Mouse (Mus musculus): Measurements from ENCODE around the gene Astl. TPM values are rescaled to one million over a fixed set of nuclear protein-coding genes. Genes with fewer than 3 reads are reported as not detected.

The Astl gene
- polyA plus RNA-seq, 1 experiment from 2014 or later: not detected

DNA sequence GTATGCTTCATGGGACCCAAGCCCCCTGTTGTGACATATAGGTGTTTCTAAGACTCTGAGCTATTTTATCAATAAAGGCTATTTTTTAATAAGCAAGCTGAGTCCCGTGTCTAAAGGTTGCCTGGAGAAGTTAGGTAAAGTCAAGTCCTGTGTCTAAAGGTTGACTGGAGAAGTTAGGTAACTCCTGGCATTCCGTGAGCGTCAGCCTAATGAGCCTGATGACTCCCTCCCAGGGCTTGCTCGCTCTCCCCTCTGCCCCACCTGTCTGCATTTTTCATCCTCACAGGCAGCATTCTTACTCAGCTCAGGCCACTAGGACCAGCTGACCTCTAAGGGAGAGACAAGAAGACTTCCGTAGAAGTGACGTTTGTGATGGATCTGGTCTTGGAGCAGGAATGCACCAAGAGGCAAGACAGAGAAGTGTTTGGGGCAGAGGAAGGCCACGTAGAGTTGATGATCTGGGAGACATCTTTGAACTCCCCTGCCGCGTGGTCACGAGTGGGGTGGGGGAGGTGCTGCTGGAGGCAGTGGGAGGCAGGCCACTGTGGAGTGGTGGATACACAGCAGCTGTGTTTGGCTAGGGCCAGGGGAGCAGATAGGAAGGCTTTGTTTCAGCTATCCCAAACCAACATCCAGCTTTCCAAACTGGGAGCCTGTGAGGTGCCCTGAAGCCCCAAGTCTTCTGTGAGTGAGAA lies 28.8 kb downstream of the Astl start:
- H3K9me3 ChIP-seq (replicated peaks; ENCODE audit: control insufficient read depth, low read length): no peaks in the 10 kb centered on the region
- peaks cover 6% of the 10 kb centered on the region; the same call in 1 of the 2 replicates for H3K4me1 ChIP-seq (ENCODE audit: control insufficient read depth, insufficient read depth, low read length)
- no peak overlapping the region for H3K9ac ChIP-seq (ENCODE audit: low read length)
- H3K27ac ChIP-seq (ENCODE audit: low read depth, low read length): no peak overlapping the region
- H3K4me3 ChIP-seq (ENCODE audit: low read depth, low read length): no peak overlapping the region
- no peak overlapping the region for H3K4me2 ChIP-seq (ENCODE audit: low read length)
- H3K27me3 ChIP-seq (replicated peaks; ENCODE audit: control insufficient read depth, insufficient read depth, low read length): peaks cover 42% of the 10 kb centered on the region
- 79% methylated on average over 10 of the region's 10 CpGs for WGBS
- no peak for DNase-seq (ENCODE audit: low spot score)
- no peak for ATAC-seq
- H3K36me3 ChIP-seq (ENCODE audit: control insufficient read depth, insufficient read depth, low read length): no peaks in the 10 kb centered on the region

DNA sequence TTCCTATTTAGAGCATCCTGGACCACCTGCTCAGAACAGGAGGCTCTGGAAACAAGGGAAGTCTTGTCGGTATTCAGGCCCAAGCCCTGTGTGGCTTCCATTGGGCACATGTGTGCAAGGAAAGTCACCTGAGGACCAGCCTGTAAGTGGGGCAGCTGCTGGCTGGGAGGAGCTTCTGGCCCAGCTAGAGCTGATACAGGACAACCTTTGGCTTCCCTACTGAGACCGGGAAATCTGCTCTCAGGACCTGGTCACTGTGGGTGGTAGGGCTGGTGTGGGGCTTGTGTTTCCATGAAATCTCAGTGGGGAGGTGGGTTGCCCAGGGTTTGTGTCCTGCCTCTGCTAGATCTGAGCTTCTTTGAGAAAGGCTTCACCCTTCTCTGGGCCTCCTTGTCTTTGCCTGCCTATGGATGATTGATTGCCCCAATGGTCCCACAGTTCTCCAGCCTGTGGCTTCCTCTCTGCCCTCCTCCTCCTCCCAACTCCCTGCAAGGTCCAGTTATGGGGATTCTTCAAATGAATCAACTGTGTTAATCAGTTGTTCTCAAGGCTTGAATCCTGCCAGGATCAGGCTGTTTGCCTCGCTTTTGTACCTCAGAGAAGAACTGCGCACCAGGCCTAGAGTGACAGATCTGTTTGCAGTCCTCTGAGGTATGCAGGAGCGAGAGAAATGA lies 31.4 kb downstream of the Astl start:
- Histone ChIP-seq H3K36me3 (ENCODE audit: control insufficient read depth, insufficient read depth, low read length) (no peaks in the 10 kb centered on the region), H3K27me3 (replicated peaks; ENCODE audit: control insufficient read depth, insufficient read depth, low read length) (peaks cover 19% of the 10 kb centered on the region), H3K4me1 (ENCODE audit: control insufficient read depth, insufficient read depth, low read length) (no peaks in the 10 kb centered on the region), H3K9ac (ENCODE audit: low read length) (no peak overlapping the region), H3K4me2 (ENCODE audit: low read length) (no peak overlapping the region), H3K4me3 (ENCODE audit: low read depth, low read length) (no peak overlapping the region), H3K9me3 (replicated peaks; ENCODE audit: control insufficient read depth, low read length) (no peaks in the 10 kb centered on the region), H3K27ac (ENCODE audit: low read depth, low read length) (no peak overlapping the region)
- DNase-seq (ENCODE audit: low spot score): no peak
- ATAC-seq: no peak
- 72% methylated on average over 5 of the region's 5 CpGs for WGBS

DNA sequence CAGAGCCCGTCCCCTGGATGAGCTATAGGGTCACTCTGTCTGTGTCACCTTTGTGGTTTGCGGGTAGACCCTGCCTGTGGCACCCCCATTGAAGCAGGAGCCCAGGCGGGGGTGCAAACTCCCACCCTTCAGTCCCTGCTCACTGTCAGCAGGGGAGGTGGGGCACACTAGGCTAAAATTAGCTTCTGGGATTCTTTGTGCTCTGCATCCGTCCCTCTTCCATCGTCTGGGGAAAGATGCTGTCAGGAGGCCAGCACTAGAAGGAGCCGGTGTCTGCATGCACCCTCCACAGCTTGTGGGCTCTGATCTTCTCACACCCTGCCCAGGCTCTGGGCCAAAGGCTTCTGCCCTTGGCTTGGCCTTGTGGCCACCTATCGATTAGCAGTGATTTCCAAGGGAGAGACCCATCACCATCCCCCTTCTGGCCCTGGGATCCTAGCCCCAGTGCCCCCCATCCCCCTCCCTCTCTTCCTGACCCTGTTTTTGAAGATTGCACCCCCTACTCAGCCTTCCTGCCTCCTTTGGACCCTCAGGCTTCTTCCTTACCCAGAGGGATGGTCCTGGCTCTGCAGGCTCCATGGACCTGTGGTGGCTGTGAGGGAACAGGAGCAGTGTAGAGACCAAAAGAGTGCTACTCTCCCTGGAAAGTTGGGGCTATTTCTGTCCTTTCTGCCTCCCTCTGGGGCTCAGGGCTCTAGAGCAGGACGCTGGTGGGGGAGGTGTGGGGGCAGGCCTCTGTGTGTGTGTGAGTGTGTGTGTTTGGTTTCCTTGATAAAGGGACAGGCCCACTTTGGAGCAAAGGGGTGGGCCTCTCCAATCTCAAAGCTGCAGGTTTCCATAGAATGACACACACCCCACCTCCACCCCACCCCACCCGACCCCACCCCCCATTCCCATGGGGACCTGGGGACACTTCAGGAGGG lies 32.4 kb downstream of the Astl start:
- Histone ChIP-seq H3K9ac (ENCODE audit: low read length) (no peak overlapping the region), H3K4me2 (ENCODE audit: low read length) (no peak overlapping the region), H3K36me3 (ENCODE audit: control insufficient read depth, insufficient read depth, low read length) (no peaks in the 10 kb centered on the region), H3K4me3 (ENCODE audit: low read depth, low read length) (no peak overlapping the region), H3K27ac (ENCODE audit: low read depth, low read length) (no peak overlapping the region), H3K4me1 (ENCODE audit: control insufficient read depth, insufficient read depth, low read length) (no peaks in the 10 kb centered on the region), H3K27me3 (replicated peaks; ENCODE audit: control insufficient read depth, insufficient read depth, low read length) (peaks cover 9% of the 10 kb centered on the region; the same call in 1 of the 2 replicates), H3K9me3 (replicated peaks; ENCODE audit: control insufficient read depth, low read length) (no peaks in the 10 kb centered on the region)
- DNase-seq (ENCODE audit: low spot score) (no peak), ATAC-seq (no peak)
- WGBS: 60% methylated on average over 9 of the region's 9 CpGs

DNA sequence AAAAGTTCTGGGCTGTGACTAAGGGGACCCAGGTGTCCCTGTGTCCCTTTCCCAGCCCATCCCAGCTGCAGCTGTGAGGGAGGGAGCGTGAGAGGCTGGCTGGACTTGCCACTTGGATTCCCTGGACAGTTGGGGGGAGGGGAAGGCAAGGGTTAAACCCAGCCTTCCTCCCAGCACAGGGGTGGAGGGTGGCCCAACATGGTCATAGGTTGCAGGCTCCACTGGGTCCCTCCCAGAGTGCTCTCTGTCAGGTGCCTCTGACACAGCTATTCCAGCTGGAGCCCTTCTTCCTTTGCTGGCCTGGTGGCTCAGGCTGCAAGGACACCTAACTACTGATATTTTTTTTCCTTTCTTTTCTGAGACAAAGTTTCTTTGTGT lies 33.0 kb downstream of the Astl start:
- ATAC-seq (no peak), DNase-seq (ENCODE audit: low spot score) (no peak)
- H3K9me3 ChIP-seq (replicated peaks; ENCODE audit: control insufficient read depth, low read length): no peaks in the 10 kb centered on the region
- H3K36me3 ChIP-seq (ENCODE audit: control insufficient read depth, insufficient read depth, low read length): no peaks in the 10 kb centered on the region
- no peaks in the 10 kb centered on the region for H3K4me1 ChIP-seq (ENCODE audit: control insufficient read depth, insufficient read depth, low read length)
- no peak overlapping the region for H3K4me3 ChIP-seq (ENCODE audit: low read depth, low read length)
- 0 out of 2 replicates have a peak, but pooled peaks cover 3% of the 10 kb centered on the region for H3K27me3 ChIP-seq (replicated peaks; ENCODE audit: control insufficient read depth, insufficient read depth, low read length)
- 83% methylated on average over 1 of the region's 1 CpGs for WGBS
- no peak overlapping the region for H3K27ac ChIP-seq (ENCODE audit: low read depth, low read length)
- H3K9ac ChIP-seq (ENCODE audit: low read length): no peak overlapping the region
- no peak overlapping the region for H3K4me2 ChIP-seq (ENCODE audit: low read length)

DNA sequence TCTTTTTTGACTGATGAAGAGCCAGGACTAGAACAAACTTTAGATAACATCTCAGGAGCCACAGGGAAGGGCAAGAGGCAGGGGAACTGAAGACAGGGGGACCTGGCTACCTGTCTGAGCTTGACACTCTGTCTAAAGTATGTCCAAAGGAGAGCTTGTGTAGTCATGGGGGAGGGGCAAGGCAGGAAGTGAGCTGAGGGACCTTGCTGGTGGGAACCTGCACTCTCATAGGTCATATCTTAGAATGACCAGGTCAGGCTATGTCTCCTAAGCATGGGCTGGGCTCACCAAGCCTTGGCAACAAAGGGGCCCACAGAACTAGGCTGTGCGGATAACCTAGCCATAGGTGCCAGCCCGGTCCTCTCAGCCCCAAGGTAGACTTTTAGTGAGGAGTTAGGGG lies 33.6 kb downstream of the Astl start:
- DNase-seq (ENCODE audit: low spot score) (no peak), ATAC-seq (no peak)
- no peaks in the 10 kb centered on the region for H3K9me3 ChIP-seq (replicated peaks; ENCODE audit: control insufficient read depth, low read length)
- no peak overlapping the region for H3K9ac ChIP-seq (ENCODE audit: low read length)
- 0 out of 2 replicates have a peak, but pooled peaks cover 3% of the 10 kb centered on the region for H3K27me3 ChIP-seq (replicated peaks; ENCODE audit: control insufficient read depth, insufficient read depth, low read length)
- no peak overlapping the region for H3K4me2 ChIP-seq (ENCODE audit: low read length)
- H3K4me3 ChIP-seq (ENCODE audit: low read depth, low read length): no peak overlapping the region
- no peaks in the 10 kb centered on the region for H3K4me1 ChIP-seq (ENCODE audit: control insufficient read depth, insufficient read depth, low read length)
- no peak overlapping the region for H3K27ac ChIP-seq (ENCODE audit: low read depth, low read length)
- H3K36me3 ChIP-seq (ENCODE audit: control insufficient read depth, insufficient read depth, low read length): no peaks in the 10 kb centered on the region
- 68% methylated on average over 2 of the region's 2 CpGs for WGBS

DNA sequence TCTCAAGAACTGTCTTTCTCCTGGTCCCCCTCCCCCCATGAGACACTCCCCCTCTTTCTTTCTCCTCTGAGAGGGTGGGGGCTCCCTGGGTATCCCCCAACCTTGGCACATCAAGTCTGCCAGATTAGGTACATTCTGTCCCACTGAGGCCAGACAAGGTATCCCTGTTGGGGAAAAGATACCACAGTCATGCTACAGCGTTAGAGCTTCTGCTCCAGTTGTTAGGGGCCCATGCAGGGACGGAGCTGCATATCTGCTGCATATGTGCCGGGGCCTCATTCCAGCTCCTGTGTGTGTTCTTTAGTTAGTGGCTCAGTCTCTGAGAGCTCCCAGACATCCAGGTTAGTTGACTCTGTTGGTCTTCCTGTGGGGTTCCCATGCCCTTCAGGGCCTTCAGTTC lies 35.7 kb downstream of the Astl start:
- Histone ChIP-seq H3K9me3 (replicated peaks; ENCODE audit: control insufficient read depth, low read length) (no peaks in the 10 kb centered on the region), H3K4me2 (ENCODE audit: low read length) (no peak overlapping the region), H3K27me3 (replicated peaks; ENCODE audit: control insufficient read depth, insufficient read depth, low read length) (no peaks in the 10 kb centered on the region), H3K4me3 (ENCODE audit: low read depth, low read length) (no peak overlapping the region), H3K4me1 (ENCODE audit: control insufficient read depth, insufficient read depth, low read length) (no peaks in the 10 kb centered on the region), H3K9ac (ENCODE audit: low read length) (no peak overlapping the region), H3K27ac (ENCODE audit: low read depth, low read length) (no peak overlapping the region), H3K36me3 (ENCODE audit: control insufficient read depth, insufficient read depth, low read length) (no peaks in the 10 kb centered on the region)
- 78% methylated on average over 3 of the region's 3 CpGs for WGBS
- DNase-seq (ENCODE audit: low spot score) (no peak), ATAC-seq (no peak)

DNA sequence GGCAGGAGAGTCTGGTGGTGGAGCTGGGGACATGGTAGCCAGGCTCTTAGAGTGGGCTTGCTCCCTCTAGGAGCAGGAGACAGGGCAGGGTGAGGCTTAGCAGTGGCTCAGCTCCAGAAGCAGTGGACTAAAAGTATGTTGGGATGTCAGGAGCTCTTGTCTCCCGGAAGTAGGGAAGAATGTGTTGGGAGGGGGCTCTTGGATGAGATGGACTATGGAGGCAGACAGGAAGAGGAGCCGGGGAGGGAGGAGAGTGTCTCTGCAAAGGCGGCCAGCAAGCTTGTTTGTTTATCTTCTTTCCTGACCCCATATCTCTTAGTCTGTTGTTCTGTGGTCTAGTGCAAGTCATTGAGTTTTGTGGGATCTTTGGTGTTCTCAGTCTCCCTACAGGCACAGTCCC lies 36.6 kb downstream of the Astl start:
- no peak overlapping the region for H3K9ac ChIP-seq (ENCODE audit: low read length)
- DNase-seq (ENCODE audit: low spot score) (no peak), ATAC-seq (no peak)
- H3K36me3 ChIP-seq (ENCODE audit: control insufficient read depth, insufficient read depth, low read length): no peaks in the 10 kb centered on the region
- no peak overlapping the region for H3K27ac ChIP-seq (ENCODE audit: low read depth, low read length)
- WGBS: 74% methylated on average over 3 of the region's 3 CpGs
- H3K9me3 ChIP-seq (replicated peaks; ENCODE audit: control insufficient read depth, low read length): no peaks in the 10 kb centered on the region
- no peak overlapping the region for H3K4me2 ChIP-seq (ENCODE audit: low read length)
- no peaks in the 10 kb centered on the region for H3K4me1 ChIP-seq (ENCODE audit: control insufficient read depth, insufficient read depth, low read length)
- no peak overlapping the region for H3K4me3 ChIP-seq (ENCODE audit: low read depth, low read length)
- no peaks in the 10 kb centered on the region for H3K27me3 ChIP-seq (replicated peaks; ENCODE audit: control insufficient read depth, insufficient read depth, low read length)

DNA sequence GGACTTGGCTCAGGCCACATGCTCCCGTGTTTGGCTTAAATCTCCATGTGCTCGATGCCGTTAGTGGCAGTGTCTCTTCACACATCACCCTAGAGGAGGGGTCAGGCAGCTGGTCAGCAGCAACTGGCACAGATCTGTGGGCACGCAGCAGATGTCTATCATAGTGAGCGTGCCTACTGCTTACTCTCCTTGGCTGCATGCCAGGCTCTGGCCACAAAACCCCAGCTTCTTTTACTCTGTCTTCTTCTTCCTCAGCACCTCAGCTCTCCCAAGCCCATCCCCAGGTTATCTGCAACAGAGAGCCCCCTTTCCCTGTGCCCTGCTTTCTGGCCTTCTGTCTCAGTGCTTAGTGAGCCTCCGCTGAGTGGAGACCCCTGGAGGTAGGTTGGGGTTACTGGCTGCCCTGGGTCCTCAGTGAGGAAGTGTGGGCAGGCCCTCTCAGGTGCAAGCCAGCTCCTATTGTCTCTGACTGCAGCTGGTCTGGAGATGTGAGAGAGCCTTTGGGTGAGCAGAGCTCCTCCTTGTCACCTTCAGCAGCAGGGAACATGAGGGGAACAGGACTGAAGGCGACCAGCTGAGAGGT lies 37.4 kb downstream of the Astl start:
- H3K4me1 ChIP-seq (ENCODE audit: control insufficient read depth, insufficient read depth, low read length): no peaks in the 10 kb centered on the region

More for the DNA sequence above, 37.4 kb downstream of the Astl start:
- H3K9me3 ChIP-seq (replicated peaks; ENCODE audit: control insufficient read depth, low read length): no peaks in the 10 kb centered on the region
- no peak overlapping the region for H3K4me3 ChIP-seq (ENCODE audit: low read depth, low read length)
- no peak overlapping the region for H3K4me2 ChIP-seq (ENCODE audit: low read length)
- H3K27me3 ChIP-seq (replicated peaks; ENCODE audit: control insufficient read depth, insufficient read depth, low read length): no peaks in the 10 kb centered on the region
- H3K36me3 ChIP-seq (ENCODE audit: control insufficient read depth, insufficient read depth, low read length): no peaks in the 10 kb centered on the region
- no peak for DNase-seq (ENCODE audit: low spot score)
- no peak overlapping the region for H3K9ac ChIP-seq (ENCODE audit: low read length)
- H3K27ac ChIP-seq (ENCODE audit: low read depth, low read length): no peak overlapping the region
- 52% methylated on average over 7 of the region's 7 CpGs for WGBS
- ATAC-seq: no peak

Data from forebrain, embryonic 14.5 days (tissue).